Mouse (Mus musculus) cortical plate, adult 2 months (tissue): Measurements from ENCODE around the gene Irf3.

Experiments used
- CTCF ChIP-seq: fragments of 200-500 bp; IDR thresholded peaks from 2 replicates; pipeline ENCODE4 v1.5.1; 2011; ENCODE audit warnings: mild to moderate bottlenecking, control low read depth, low read length; ENCODE audit not compliant: insufficient read depth; ENCODE audit errors: extremely low read depth
- POLR2A ChIP-seq: fragments of 200-500 bp; IDR thresholded peaks from 2 replicates; pipeline ENCODE4 v1.6.1; 2011; ENCODE audit warnings: mild to moderate bottlenecking, low read length, control low read depth; ENCODE audit not compliant: insufficient read depth; ENCODE audit errors: extremely low read depth

- TF ChIP-seq CTCF (no peak), POLR2A (no peak)
These were observed 54.1 kb downstream of the Irf3 start for GRCm38 (mm10) chr7:45051601-45051974.
